Mouse (Mus musculus) embryo, embryonic 10 days (tissue): Measurements from ENCODE around the gene Duoxa2.
"Not testable (repeated sequence)": the region's sequence is repeated elsewhere in the genome, so short reads cannot be mapped to it uniquely, and the experiment has no call there.

Experiments
- DNase-seq: peaks from one replicate; pipeline ENCODE4 v3.0.0-alpha.2; 2015; ENCODE audit warnings: low spot score

Duoxa2 gene

GRCm38 (mm10) chr2:122309647-122310046 is 10.9 kb downstream of the Duoxa2 start:
- DNase-seq = no peak

GRCm38 (mm10) chr2:122311561-122311960 is 12.9 kb downstream of the Duoxa2 start:
- no peak for DNase-seq

GRCm38 (mm10) chr2:122312722-122313417 is 14.2 kb downstream of the Duoxa2 start:
- DNase-seq = peak; percentile 88

GRCm38 (mm10) chr2:122313536-122313935 is 14.8 kb downstream of the Duoxa2 start, which contains the start of gene Duoxa1:
Duoxa1 (minus strand) TSS chr2:122313730.
- DNase-seq = no peak

- no peak for DNase-seq
Measured at GRCm38 (mm10) chr2:122315372-122315771, 16.7 kb downstream of the Duoxa2 start, which contains the start of gene Duox1. Duox1 (plus strand) TSS chr2:122315672.

- no peak for DNase-seq
Measured at GRCm38 (mm10) chr2:122317384-122317783, 18.7 kb downstream of the Duoxa2 start.

GRCm38 (mm10) chr2:122323960-122324359 is 25.3 kb downstream of the Duoxa2 start:
- no peak for DNase-seq

GRCm38 (mm10) chr2:122324586-122324985 is 25.9 kb downstream of the Duoxa2 start:
- DNase-seq = no peak

GRCm38 (mm10) chr2:122325361-122325760 is 26.7 kb downstream of the Duoxa2 start:
- no peak for DNase-seq

GRCm38 (mm10) chr2:122327986-122328385 is 29.3 kb downstream of the Duoxa2 start:
- no peak for DNase-seq

GRCm38 (mm10) chr2:122330317-122330716 is 31.6 kb downstream of the Duoxa2 start:
- not testable (repeated sequence) for DNase-seq

GRCm38 (mm10) chr2:122332222-122332621 is 33.5 kb downstream of the Duoxa2 start:
- no peak for DNase-seq

GRCm38 (mm10) chr2:122334170-122334569 is 35.5 kb downstream of the Duoxa2 start:
- DNase-seq = no peak

- no peak for DNase-seq
Measured at GRCm38 (mm10) chr2:122337291-122337690, 38.6 kb downstream of the Duoxa2 start.

GRCm38 (mm10) chr2:122345106-122345893 is 46.6 kb downstream of the Duoxa2 start:
- no peak for DNase-seq

GRCm38 (mm10) chr2:122346164-122346563 is 47.5 kb downstream of the Duoxa2 start:
- not testable (repeated sequence) for DNase-seq

- no peak for DNase-seq
Measured at GRCm38 (mm10) chr2:122347257-122347656, 48.6 kb downstream of the Duoxa2 start.

GRCm38 (mm10) chr2:122348531-122349131 is 49.9 kb downstream of the Duoxa2 start:
- DNase-seq = peak; percentile 91

- peak; percentile 55 for DNase-seq
Measured at GRCm38 (mm10) chr2:122349136-122349785, 50.6 kb downstream of the Duoxa2 start.

GRCm38 (mm10) chr2:122351156-122351930 is 52.6 kb downstream of the Duoxa2 start:
- DNase-seq = no peak

GRCm38 (mm10) chr2:122351931-122352329 is 53.2 kb downstream of the Duoxa2 start:
- no peak for DNase-seq
